Mouse (Mus musculus): ENCODE results near the gene Olfr237-ps1. TPM values are rescaled to one million over a fixed set of nuclear protein-coding genes. Genes with fewer than 3 reads are reported as not detected.

The Olfr237-ps1 gene
- polyA plus RNA-seq, 1 experiment from 2014 or later = not detected

Other genes starting within 250 kb of the Olfr237-ps1 start
- gene Olfr447, start 237.7 kb upstream of the Olfr237-ps1 start, polyA plus RNA-seq (2015; fragmentation: Nextera tagmentation; extraction: Ambion mirVana) = not detected in 2 replicates
- gene Olfr446, start 225.2 kb upstream of the Olfr237-ps1 start, polyA plus RNA-seq (2015; fragmentation: Nextera tagmentation; extraction: Ambion mirVana) = not detected in 2 replicates
- gene Olfr444, start 197.5 kb upstream of the Olfr237-ps1 start, polyA plus RNA-seq (2015; fragmentation: Nextera tagmentation; extraction: Ambion mirVana) = not detected in 2 replicates
- not detected in 2 replicates for gene Olfr441, start 40.2 kb upstream of the Olfr237-ps1 start, polyA plus RNA-seq (2015; fragmentation: Nextera tagmentation; extraction: Ambion mirVana)
- not detected in 2 replicates for gene Olfr437, start 16.7 kb downstream of the Olfr237-ps1 start, polyA plus RNA-seq (2015; fragmentation: Nextera tagmentation; extraction: Ambion mirVana)
- not detected in 2 replicates for gene Olfr13, start 25.6 kb downstream of the Olfr237-ps1 start, polyA plus RNA-seq (2015; fragmentation: Nextera tagmentation; extraction: Ambion mirVana)
- gene Olfr435, start 50.6 kb downstream of the Olfr237-ps1 start, polyA plus RNA-seq (2015; fragmentation: Nextera tagmentation; extraction: Ambion mirVana) = not detected in 2 replicates
- gene Olfr434, start 66.5 kb downstream of the Olfr237-ps1 start, polyA plus RNA-seq (2015; fragmentation: Nextera tagmentation; extraction: Ambion mirVana) = not detected in 2 replicates
- gene Olfr47, start 85.0 kb downstream of the Olfr237-ps1 start, polyA plus RNA-seq (2015; fragmentation: Nextera tagmentation; extraction: Ambion mirVana) = not detected in 2 replicates
- gene Arhgef5, start 119.0 kb downstream of the Olfr237-ps1 start, polyA plus RNA-seq (2015; fragmentation: Nextera tagmentation; extraction: Ambion mirVana) = 2.5 and 3.0 TPM in 2 replicates
- gene Nobox, start 163.0 kb downstream of the Olfr237-ps1 start, polyA plus RNA-seq (2015; fragmentation: Nextera tagmentation; extraction: Ambion mirVana) = not detected in 2 replicates

Measured in midbrain, embryonic 15.5 days (tissue).